In the genomic region with DNA sequence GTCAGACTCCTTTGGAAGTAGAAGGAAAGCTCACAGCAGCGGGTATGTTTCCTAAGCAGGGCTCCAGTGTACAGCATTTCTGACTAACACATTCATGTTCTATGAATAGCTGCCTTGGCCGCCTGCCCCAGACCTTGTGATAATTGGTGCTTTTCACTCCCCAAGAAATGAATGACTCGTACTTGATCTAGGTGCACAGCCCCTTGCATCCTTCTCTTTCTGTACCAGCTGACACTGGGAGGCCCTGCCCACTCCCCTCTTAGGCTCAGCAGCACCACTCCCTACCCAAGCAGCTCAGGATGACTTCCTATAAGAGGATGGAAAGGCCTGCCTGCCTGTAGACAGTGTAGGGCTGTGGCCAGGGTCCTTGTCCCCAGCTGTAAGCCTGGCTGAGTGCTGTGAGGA, we compare ENCODE assay signal across 9 mouse cellular contexts.
DNase-seq lines count a peak whose midpoint lies in the region; ATAC-seq lines count a peak whose summit lies in the region.
"Had no signal": no experiment of that assay in that cellular context is flagged by ENCODE, and none has a peak within 500 bp of the region (broad histone marks: within the 10 kb centered on the region; RNA-seq: fewer than 3 reads in every experiment).

No protein-coding gene starts in this region.

- DNase-seq in 3134 (ENCODE audit: extremely low read depth, insufficient read length, low spot score), result peak; percentile 78
- DNase-seq in adrenal gland, postnatal 10 days, result peak; percentile 82
- DNase-seq in gastrocnemius, adult 8-10 months (ENCODE audit: low spot score in 2 of 2), result peak; percentile 84 to 87
- no peak for DNase-seq in hindbrain, embryonic 14.5 days (ENCODE audit: low spot score)
- peak; percentile 16 to 70 for DNase-seq in left cerebral cortex, adult 8-10 months (ENCODE audit: low spot score in 2 of 2)
- no peak for DNase-seq in spleen, postnatal 36 days (ENCODE audit: low spot score in 2 of 2)
- no peak for DNase-seq in spleen, postnatal 14 days (ENCODE audit: low spot score in 2 of 2)

- H3K4me3 ChIP-seq in hindbrain, embryonic 14.5 days (replicated peaks; ENCODE audit: low read length), result no peak overlapping the region
- H3K4me3 ChIP-seq in neural tube, embryonic 14.5 days (ENCODE audit: low read depth, low read length), result no peak overlapping the region
- H3K4me3 ChIP-seq: limb, embryonic 12.5 days had no signal

- no peaks in the 10 kb centered on the region for H3K27me3 ChIP-seq in hindbrain, embryonic 14.5 days (ENCODE audit: control insufficient read depth, insufficient read depth, low read length)
- no peaks in the 10 kb centered on the region for H3K27me3 ChIP-seq in neural tube, embryonic 14.5 days (ENCODE audit: control insufficient read depth, insufficient read depth, low read length)

- H3K36me3 ChIP-seq in hindbrain, embryonic 14.5 days (replicated peaks; ENCODE audit: control insufficient read depth, insufficient read depth), result no peaks in the 10 kb centered on the region
- H3K36me3 ChIP-seq in neural tube, embryonic 14.5 days (ENCODE audit: control insufficient read depth, insufficient read depth, low read length), result no peaks in the 10 kb centered on the region
- H3K36me3 ChIP-seq: limb, embryonic 12.5 days had no signal

- H3K9ac ChIP-seq in hindbrain, embryonic 14.5 days, result no peak overlapping the region
- no peak overlapping the region for H3K9ac ChIP-seq in neural tube, embryonic 14.5 days (replicated peaks; ENCODE audit: low read depth, low read length)
- H3K9ac ChIP-seq: limb, embryonic 12.5 days had no signal

- H3K9me3 ChIP-seq in hindbrain, embryonic 14.5 days (ENCODE audit: control insufficient read depth, low read length), result no peaks in the 10 kb centered on the region
- H3K9me3 ChIP-seq in neural tube, embryonic 14.5 days (ENCODE audit: control insufficient read depth, low read length), result no peaks in the 10 kb centered on the region
- H3K9me3 ChIP-seq: limb, embryonic 12.5 days had no signal

- 31% methylated on average over 3 of the region's 3 CpGs for WGBS in hindbrain, embryonic 14.5 days
- 45% methylated on average over 3 of the region's 3 CpGs for WGBS in neural tube, embryonic 14.5 days

- ATAC-seq in hindbrain, embryonic 14.5 days (ENCODE audit: low FRiP score), result peak; percentile 47; the same call in 1 of the 2 replicates
- ATAC-seq in neural tube, embryonic 14.5 days (ENCODE audit: low read depth), result peak; percentile 53

- no peak overlapping the region for H3K4me2 ChIP-seq in hindbrain, embryonic 14.5 days (replicated peaks)
- H3K4me2 ChIP-seq in neural tube, embryonic 14.5 days (ENCODE audit: low read depth, low read length), result no peak overlapping the region
- H3K4me2 ChIP-seq: limb, embryonic 12.5 days had no signal

- peaks cover 23% of the 10 kb centered on the region for H3K4me1 ChIP-seq in hindbrain, embryonic 14.5 days (replicated peaks; ENCODE audit: control insufficient read depth, insufficient read depth, low read length)
- peaks cover 12% of the 10 kb centered on the region for H3K4me1 ChIP-seq in neural tube, embryonic 14.5 days (ENCODE audit: control insufficient read depth, insufficient read depth, low read length)

- H3K27ac ChIP-seq in hindbrain, embryonic 14.5 days, result no peak overlapping the region
- H3K27ac ChIP-seq in neural tube, embryonic 14.5 days (ENCODE audit: low read depth, low read length), result no peak overlapping the region
- H3K27ac ChIP-seq: limb, embryonic 12.5 days had no signal

Comparison
In these comparisons a context has a peak if more than half of its experiments do, and no peak if none do; other contexts are left out.
1. DNase-seq: peak in 3134 (single experiment), adrenal gland, postnatal 10 days (single experiment), gastrocnemius, adult 8-10 months (2 of 2) and left cerebral cortex, adult 8-10 months (2 of 2); none in hindbrain, embryonic 14.5 days (single experiment), spleen, postnatal 36 days (0 of 2) and spleen, postnatal 14 days (0 of 2).